Mouse (Mus musculus): ENCODE results near the gene Nfkbie.

Gene Nfkbie

DNA sequence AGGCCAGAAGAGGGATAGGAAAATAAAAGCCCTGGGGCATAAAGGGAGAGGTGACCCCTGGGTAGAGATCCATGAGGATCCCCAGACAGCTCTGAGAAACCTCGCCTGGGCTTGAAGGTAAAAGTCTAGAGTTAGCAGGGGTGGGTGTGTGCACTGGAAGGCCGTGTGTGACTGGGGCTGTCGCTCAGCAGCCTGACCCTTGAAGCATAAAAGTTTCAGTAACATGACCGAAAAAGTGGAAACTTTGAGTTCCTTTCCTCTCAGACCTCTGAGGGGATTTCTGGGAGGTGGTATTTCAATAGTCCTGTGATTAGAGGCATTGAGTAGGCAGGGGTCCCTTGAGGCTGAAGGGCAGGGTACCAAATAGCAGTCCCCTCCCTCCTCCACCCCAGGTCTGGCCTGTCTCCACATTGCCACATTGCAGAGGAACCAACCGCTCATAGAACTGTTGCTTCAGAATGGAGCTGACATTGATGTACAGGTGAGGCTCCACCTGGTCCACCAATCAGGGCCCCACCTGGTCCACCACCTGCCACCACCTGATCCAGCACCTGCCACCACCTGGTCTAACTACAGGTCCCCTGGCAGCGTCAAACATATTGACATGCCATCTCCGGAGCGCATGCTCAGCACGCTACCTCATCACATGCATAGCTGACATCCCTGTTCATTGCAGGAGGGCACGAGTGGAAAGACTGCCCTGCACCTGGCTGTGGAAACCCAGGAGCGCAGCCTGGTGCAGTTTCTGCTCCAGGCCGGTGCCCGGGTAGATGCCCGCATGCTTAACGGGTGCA is 4.4 kb downstream of the Nfkbie start:
- peak; percentile 16 for DNase-seq (ENCODE audit: low read depth)

DNA sequence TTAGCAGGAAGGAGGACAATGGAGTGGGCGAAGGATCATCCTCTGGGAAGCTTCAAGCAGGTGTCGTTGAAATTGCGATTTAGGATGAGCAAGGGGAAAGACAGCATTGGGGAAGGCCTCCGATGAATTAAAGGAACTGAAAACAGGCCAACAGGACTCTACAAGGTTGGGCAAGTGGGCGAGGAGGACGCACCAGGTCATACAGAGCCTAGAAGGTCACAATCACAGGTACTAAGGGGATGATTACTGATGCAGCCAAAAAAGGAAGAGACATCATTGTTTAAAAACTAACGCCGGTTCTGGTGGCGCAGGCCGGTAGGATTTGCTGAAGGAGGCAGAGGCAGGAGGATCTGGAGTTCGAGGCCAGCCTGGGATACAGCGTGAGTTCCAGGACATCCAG is 7.7 kb downstream of the Nfkbie start:
- peak; percentile 38 for DNase-seq (ENCODE audit: low read depth)

DNA sequence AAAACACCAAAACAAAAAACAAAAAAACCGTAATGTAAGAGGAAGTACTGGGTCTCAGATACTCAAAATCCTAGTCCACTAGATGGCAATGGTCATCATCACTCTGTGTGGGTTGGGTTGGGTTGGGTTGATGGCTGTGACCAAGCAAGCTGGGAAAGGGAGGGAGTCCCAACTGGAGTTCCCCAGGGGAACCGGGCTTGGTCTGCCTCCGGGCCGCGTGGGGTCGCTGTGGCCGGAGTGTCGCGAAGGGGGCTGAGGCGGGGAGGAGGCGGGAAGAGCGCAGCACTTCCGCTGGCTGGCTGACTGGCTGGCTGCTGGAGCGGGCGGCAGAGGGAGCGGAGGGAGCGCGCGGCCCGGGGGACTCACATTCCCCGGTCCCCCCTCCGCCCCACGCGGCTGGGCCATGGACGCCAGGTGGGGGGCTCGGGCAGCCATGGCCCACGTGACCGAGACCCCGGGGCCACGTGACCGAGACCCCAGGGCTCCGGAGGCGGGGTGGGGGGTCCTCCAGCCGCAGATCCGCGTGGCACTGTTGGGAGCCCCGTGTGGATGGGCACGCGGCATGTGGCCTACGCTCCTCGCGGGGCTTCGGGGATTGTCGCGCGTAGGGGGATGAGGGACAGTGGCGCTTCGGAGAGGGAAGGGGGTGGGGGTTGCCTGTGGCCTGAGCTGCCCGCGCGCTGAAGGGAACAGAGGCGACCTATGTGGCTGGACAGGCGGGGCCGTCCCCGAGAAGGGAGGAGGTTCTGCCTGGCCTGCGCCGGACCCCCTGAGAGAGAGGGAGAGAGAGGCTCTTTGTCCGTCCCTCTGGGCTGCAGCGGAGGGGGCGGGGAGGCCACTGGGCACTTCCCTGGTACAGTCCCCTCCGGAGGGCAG is 8.4 kb downstream of the Nfkbie start, which contains the start of gene Slc35b2:
Gene Slc35b2, plus strand, starts transcription at position 220 of the 876 bp plus-strand sequence.
- DNase-seq (ENCODE audit: low read depth) = peak; percentile 88

DNA sequence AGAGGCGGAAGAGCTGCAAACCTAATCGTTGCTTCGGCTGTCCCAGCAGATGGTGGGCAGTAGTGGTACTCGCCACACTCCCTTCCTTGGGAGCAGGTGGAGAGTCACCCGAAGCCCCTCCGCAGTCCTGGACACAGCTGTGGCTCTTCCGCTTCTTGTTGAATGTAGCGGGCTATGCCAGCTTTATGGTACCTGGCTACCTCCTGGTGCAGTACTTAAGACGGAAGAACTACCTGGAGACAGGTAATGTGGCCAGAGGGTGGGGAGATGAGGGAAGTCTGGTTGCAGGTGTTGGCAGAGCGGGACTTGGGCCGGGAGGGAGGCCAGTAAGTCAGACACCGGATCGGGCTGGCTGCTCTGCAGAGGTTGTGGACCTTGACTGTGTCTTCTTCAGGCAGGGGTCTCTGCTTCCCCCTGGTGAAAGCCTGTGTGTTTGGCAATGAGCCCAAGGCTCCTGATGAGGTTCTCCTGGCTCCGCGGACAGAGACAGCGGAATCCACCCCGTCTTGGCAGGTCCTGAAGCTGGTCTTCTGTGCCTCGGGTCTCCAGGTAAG is 9.1 kb downstream of the Nfkbie start:
- peak; percentile 48 for DNase-seq (ENCODE audit: low read depth)

DNA sequence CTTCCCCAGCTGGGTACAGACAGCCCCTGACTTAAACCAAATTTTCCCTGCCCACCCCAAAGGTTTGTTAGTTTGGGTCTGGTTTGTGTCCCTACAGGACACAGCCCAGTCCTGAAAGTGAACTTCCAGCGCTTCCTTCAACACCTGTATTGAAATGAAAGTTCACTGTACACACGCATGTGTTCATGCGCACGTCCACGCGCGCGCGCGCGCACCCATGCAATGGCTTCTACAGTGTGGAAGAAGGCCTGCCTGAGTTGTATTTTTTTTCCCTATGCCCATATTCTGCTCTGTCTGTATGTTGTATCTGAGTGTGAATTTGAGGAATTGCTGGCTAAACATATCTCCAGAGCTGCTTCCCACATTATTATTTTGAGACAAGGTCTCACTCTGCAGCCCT is 9.6 kb downstream of the Nfkbie start:
- peak; percentile 34 for DNase-seq (ENCODE audit: low read depth)

DNA sequence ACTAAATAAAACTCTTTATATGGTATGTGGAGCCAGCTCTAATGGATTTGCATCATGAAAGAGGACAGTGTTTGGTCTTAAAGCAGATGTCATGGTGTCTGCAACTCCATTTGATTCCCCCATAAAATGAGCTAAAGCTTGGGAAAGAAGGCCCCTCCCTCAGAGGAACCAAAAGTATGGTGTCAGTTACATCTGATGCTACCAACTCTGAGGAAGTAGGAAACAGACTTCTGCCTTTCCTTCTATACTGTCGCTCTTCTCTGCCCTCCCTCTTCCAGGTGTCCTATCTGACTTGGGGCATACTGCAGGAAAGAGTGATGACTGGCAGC is 10.5 kb downstream of the Nfkbie start:
- no peak for DNase-seq (ENCODE audit: low read depth)

DNA sequence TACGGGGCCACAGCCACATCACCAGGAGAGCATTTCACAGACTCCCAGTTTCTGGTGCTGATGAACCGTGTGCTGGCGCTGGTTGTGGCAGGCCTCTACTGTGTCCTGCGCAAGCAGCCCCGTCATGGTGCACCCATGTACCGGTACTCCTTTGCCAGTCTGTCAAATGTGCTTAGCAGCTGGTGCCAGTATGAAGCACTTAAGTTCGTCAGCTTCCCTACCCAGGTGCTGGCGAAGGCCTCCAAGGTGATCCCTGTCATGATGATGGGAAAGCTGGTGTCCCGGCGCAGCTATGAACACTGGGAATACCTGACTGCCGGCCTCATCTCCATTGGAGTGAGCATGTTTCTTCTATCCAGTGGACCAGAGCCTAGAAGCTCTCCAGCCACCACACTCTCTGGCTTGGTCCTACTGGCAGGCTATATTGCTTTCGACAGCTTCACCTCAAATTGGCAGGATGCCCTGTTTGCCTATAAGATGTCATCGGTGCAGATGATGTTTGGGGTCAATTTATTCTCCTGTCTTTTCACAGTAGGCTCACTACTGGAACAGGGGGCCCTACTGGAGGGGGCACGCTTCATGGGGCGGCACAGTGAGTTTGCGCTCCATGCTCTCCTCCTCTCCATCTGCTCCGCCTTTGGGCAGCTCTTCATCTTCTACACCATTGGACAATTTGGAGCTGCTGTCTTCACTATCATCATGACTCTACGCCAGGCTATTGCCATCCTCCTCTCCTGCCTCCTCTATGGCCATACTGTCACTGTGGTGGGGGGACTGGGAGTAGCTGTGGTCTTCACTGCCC is 11.1 kb downstream of the Nfkbie start:
- peak; percentile 61 for DNase-seq (ENCODE audit: low read depth)

DNA sequence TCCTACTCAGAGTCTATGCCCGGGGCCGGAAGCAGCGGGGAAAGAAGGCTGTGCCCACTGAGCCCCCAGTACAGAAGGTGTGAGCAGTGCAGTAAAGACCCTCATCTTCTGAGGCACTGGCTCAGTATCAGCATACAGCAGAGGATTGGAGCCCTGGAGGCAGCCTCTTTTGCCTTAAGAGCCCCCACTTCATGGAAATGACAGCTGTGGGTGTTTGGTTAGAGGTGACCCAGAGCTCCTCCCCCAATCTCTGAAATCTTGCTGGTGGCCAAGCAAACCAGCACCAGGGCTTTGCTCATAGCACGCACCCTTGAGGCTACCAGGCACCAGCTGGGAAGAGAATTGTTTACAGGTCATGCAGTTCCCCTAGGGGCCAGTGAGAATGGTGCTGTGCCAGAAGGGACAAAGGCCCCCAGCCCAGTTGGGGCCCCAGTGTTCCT is 11.7 kb downstream of the Nfkbie start:
- DNase-seq (ENCODE audit: low read depth) = peak; percentile 54

DNA sequence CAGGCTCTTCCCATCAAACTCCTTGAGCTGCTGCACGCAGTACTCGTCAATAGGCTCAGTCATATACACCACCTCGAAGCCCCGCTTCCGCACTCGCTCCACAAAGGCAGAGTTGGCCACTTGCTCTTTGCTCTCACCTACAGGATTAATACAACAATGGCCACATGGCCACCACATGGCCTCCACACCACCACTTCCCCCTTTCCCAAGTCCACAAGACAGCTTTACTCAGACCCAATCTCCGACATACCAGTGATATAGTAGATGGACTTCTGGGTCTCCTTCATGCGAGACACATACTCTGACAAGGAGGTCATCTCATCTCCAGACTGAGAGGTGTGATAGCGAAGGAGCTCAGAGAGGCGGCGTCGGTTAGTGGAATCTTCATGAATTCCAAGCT is 13.5 kb downstream of the Nfkbie start:
- peak; percentile 35 for DNase-seq (ENCODE audit: low read depth)

DNA sequence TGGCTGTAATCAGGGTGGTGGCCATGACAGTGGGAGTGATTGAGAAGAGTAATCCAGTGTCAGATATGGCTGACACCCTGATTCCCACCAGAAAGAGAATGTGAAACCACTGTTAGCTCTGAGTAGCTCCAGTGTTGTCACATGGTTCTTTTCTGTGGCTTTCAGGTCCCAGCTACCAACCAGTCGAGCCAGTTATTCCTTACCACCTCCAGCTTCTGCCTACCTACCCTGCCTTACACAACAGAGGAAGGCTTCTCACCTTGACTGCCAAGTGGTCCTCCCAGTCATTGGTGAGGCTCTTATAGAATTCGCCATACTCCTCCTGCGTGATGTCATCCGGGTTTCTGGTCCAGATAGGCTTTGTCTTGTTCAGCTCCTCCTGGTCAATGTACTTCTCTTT is 14.5 kb downstream of the Nfkbie start:
- DNase-seq (ENCODE audit: low read depth) = peak; percentile 50

DNA sequence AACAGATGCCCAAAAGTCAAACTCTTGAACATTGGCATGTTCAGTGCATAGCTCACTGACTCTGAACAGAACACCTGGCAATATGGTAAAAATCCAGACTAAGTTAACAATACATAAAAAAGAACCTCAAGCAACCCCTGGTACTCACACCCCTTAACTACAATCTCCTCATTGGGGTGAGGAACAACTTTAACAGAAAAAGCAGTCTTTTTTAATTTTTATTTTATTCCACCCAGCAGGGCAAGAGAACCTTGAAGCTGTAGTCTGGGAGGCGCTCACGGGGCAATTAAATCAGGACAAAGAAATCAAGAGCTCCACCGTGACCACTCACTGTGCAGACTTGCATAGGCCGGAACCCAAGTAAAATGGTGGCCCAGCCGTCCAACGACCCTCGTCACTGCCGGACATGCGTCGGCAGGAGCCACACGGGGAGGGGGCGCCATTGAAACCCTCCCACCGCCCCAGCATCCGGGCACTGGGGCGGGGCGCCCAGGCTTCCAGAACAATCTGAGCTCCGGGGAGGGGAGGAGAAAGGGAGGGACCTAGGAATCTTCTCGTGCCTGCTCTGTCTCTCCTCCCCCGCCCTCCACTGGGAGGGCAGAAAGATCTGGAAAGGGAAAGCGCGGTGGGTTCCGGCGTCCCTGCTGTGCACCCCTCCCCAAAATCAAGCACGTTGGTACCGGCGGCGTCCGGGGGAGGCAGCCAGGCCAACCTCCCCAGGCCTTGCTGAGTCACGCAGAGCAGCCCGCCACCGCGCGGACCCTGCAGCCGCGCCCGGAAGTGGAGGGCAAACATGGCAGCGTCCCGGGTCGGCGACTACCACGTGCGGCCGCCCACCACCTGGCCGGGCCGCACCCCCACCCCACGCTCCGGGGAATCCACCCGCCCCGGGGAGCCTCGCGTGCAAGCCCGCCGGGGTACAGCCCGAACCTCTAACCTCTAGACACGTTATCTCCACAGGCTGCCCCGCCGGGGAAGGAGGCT is 16.9 kb downstream of the Nfkbie start:
- peak; percentile 83 for DNase-seq (ENCODE audit: low read depth)

DNA sequence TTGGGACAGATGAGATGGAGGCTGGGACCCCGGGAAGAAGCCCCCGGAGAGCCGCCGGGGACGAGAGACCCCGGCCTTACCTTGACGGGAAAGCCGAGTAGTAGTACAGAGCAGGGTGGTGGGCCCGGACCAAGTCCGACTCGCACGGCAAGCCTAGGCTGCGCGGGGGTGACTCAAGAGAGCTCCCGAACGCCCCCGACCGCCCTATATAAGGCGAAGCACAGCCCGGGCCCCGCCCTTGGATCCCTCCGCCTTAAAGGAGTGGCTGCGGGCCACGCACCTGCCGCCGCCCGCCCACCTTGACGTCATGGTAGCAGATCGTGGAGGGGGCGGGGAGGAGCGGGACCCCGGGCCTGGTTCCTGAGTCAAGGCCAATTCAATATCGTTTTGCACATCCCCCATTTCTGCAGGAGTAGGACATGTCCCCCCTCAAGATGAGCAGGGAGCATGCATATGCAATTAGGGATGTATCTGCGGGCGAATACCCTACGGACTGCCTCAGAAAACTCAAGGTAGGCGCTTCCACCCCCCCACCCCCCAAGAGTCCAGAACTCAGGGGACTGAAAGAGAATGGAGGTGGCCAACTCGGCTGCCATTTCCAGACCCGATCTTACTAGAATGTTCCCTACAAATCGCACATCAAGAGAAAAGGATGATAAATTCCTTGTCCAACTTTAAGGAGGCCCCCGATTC is 17.7 kb downstream of the Nfkbie start, which contains the start of gene Hsp90ab1:
Gene Hsp90ab1, minus strand, starts transcription at position 185 of the 693 bp plus-strand sequence.
- peak; percentile 99 for DNase-seq (ENCODE audit: low read depth)

DNA sequence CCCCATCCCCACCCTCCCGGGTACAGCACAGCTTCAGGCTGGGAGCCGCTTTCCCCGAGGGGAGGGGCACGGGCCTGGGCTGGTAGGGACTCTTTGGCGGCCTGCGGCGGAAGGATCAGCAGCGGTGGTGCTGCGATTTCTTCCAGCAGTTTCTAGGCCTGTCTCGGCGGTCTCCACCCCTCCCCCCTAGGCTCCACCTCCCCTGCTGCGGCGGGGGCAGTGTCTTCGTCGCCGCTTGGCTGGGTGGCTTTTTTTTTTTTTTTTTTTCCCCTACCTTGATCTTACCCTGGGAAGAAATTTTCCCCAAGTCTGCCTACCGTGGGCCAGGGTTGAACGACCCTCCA is 18.2 kb downstream of the Nfkbie start:
- peak; percentile 97 for DNase-seq (ENCODE audit: low read depth)

DNA sequence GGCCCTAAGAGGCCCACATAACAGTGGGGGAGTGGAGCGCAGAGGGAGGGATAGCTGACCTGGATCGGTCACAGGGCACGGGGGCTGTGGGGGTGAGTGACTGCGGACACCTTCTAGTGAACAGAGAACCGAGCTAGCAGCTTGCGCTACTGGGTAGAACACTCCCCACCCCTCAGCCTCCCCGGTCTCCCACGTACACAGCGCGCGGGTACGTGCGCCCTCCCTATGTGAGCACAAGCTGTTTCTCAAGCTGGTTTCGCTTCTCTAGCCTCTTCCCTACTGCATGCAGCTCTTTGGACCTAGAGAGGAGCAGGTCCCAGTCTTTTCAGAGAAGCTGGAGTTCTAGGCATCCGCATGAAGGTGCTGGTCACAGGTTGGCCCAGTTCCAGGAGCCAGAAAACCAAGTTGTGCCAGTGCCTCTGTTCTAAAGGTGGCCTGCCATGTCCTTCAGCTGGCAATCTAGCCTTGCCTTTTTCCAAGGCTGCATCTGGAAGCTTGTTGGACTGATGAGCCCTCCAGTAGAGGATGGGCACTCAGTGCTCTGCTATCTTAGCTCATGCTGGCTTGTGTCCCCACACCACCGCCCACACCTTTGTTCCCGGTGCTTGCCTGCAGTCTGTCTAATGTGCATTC is 18.7 kb downstream of the Nfkbie start:
- DNase-seq (ENCODE audit: low read depth) = no peak

DNA sequence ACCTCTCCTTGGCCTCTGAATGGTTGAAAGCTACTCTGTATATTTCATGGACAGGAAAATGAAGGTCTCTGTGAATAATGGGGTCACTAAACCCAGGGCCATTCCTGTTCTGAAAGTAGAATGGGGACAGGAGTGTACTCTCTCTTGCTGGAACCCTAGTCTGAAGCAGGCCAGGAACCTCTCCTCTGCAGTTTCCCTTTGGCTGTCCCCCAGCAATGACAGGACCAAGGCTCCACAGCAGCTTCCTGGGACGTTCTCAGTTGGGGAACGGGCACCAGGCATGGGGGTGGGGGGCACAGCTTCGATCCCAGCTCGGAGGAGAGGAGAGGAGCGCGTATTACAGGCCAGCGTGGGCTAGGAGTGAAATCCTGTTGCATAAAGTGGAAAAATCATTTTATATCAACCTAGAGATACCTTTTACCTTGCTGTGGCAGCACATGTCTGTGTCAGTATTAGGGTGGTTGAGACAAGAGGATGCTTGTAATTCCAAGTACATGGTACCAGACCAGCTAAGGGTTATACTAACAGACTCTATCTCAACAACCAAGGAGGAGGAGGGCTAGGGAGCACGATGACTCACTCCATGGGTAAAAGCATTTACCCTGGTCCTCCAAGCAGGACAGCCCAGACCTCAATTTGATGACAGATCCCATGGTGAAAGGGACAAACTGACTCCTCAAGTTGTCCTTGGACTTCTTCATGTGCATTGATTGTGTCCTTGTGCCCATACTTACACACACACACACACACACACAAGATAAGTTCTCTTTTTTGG is 19.8 kb downstream of the Nfkbie start:
- DNase-seq (ENCODE audit: low read depth) = no peak

DNA sequence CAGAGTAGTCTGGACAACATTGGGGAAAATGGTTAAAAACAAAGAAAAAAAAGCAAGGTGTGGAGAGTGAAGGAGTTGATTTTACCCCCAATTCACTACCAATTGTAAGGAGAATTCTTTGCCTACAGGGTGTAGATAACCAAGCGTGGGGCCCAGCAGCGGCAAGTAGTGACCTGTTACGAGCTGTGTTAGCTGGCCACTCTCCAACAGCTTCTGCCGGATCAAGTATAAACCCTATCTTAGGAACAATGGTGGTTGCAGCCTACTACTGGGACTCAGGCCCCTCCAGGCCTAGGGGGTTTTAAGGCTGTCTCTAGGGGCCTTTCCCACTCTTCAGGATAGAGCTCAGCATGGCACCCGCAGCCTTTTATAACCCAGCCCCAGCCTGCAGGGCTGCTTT is 22.7 kb downstream of the Nfkbie start:
- DNase-seq (ENCODE audit: low read depth) = peak; percentile 7

DNA sequence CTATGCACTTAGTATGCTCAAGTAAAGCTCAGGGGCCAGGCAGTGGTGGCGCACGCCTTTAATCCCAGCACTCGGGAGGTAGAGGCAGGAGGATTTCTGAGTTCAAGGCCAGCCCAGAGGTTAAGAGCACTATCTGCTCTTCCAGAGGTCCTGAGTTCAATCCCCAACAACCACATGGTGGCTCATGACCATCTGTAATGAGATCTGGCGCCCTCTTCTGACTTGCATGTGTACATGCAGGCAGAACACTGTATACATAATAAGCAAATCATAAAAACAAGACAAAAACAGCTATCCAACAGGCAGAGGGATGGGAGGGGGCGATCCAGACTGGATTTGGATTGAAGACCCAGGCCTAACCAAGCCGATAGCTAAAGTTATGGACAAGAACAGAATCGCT is 23.3 kb downstream of the Nfkbie start:
- DNase-seq (ENCODE audit: low read depth) = peak; percentile 68

DNA sequence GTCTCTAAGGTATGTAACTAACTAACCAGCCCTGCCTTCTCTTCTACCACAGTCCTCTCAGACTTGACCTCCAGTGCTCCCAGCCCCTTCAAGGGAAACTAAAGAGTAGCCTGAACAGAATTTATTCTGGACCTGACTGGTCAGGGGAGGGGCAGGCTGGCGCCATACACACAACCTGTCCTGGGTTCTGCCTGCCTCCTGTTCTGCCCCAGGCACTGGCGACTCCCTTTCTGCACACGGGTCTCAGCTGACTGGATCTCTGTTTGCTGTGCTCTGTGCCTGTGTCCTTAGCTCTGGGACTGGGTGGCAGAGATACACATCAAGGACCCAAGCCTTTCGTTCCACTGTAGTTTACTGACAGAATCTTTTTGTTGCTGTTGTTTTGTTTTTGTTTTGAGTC is 24.1 kb downstream of the Nfkbie start:
- peak; percentile 7 for DNase-seq (ENCODE audit: low read depth)

DNA sequence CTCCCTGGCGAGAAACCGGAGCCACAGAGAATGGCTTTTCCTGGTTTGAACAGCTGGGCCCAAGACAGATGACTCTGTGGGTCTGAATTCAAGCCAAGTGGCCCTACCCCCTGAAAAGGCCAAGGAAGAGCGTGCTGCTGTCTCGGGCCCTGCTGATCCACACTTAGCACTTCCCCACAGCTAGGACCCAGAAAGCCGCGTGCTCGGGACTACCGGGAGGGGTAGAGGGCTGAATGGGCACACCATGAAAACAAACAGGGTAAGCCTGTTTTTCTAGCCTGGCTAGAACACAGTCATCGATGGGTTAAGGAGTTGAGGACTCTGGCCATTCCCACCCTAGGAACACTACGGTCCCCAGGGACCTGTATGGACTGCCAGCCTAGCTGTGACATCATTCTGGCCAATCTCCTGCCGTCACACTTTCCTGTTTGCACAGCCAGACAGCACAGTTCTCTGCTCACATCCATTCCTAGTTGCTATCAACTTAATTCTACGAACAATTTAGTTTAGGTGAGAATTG is 25.5 kb downstream of the Nfkbie start:
- DNase-seq (ENCODE audit: low read depth) = no peak

Measured in naive thymus-derived CD4-positive, alpha-beta T cell, adult 2 months (primary cell).